Mouse (Mus musculus) liver, embryonic 12.5 days (tissue): ENCODE measurements around the gene Ripor2. TPM values are rescaled to one million over a fixed set of nuclear protein-coding genes. Genes with fewer than 3 reads are reported as not detected.

Source experiments
- ATAC-seq: fragments of 200-750 bp; cut with Nextera tagmentation; 2 replicates; pipeline ENCODE4 v1.8.0; 2017; ENCODE audit warnings: moderate number of reproducible peaks, mild to moderate bottlenecking, moderate library complexity
- H3K27ac ChIP-seq: fragments of 300-500 bp; sonication (generic); 2 replicates; pipeline ENCODE4 v1.5.1; 2016; ENCODE audit warnings: mild to moderate bottlenecking
- H3K27me3 ChIP-seq: fragments of 300-500 bp; sonication (generic); replicated peaks from 2 replicates; pipeline ENCODE4 v1.6.1; 2016; ENCODE audit warnings: mild to moderate bottlenecking, moderate library complexity
- H3K36me3 ChIP-seq: fragments of 300-500 bp; sonication (generic); 2 replicates; pipeline ENCODE4 v1.6.1; 2016; ENCODE audit warnings: mild to moderate bottlenecking, moderate library complexity
- H3K4me1 ChIP-seq: fragments of 300-500 bp; sonication (generic); 2 replicates; pipeline ENCODE4 v1.6.1; 2016
- H3K4me2 ChIP-seq: fragments of 300-500 bp; sonication (generic); 2 replicates; pipeline ENCODE4 v1.6.1; 2016; ENCODE audit warnings: mild to moderate bottlenecking, moderate library complexity
- H3K4me3 ChIP-seq: fragments of 300-500 bp; sonication (generic); 2 replicates; pipeline ENCODE4 v1.5.1; 2016; ENCODE audit warnings: mild to moderate bottlenecking, moderate library complexity
- H3K9ac ChIP-seq: fragments of 300-500 bp; sonication (generic); 2 replicates; pipeline ENCODE4 v1.6.1; 2016; ENCODE audit warnings: mild to moderate bottlenecking, moderate library complexity
- H3K9me3 ChIP-seq: fragments of 300-500 bp; sonication (generic); replicated peaks from 2 replicates; pipeline ENCODE4 v1.6.1; 2016; ENCODE audit warnings: mild to moderate bottlenecking, moderate library complexity
- WGBS: fragments of 180-500 bp; shearing (Covaris S2); methylation state at CpG from one replicate; pipeline ENCODE4 v1.1.7; 2016; ENCODE audit not compliant: insufficient replicate concordance; 5-methylcytosine and 5-hydroxymethylcytosine counted together
- polyA plus RNA-seq: library from polyadenylated mRNA; unstranded; fragments of >200 nt; fragmentation: Nextera tagmentation; extraction: Ambion mirVana; gene quantifications from 2 replicates; pipeline ENCODE4 v1.2.1, GENCODE M21; 2016

Ripor2 gene
- polyA plus RNA-seq, 1 experiment from 2014 or later = 8.3 TPM

GRCm38 (mm10) chr13:24640836-24641385, 58.9 kb downstream of the Ripor2 start:
- Histone ChIP-seq H3K4me3 (no peak overlapping the region), H3K27ac (no peak overlapping the region), H3K9ac (no peak overlapping the region), H3K36me3 (no peaks in the 10 kb centered on the region), H3K4me2 (no peak overlapping the region), H3K4me1 (peaks cover 47% of the 10 kb centered on the region), H3K9me3 (no peaks in the 10 kb centered on the region), H3K27me3 (peaks cover 48% of the 10 kb centered on the region)
- 63% methylated on average over 3 of the region's 3 CpGs for WGBS
- no peak for ATAC-seq

GRCm38 (mm10) chr13:24641491-24642430, 59.8 kb downstream of the Ripor2 start:
- Histone ChIP-seq H3K36me3 (no peaks in the 10 kb centered on the region), H3K27ac (no peak overlapping the region; the same call in 1 of the 2 replicates), H3K27me3 (peaks cover 40% of the 10 kb centered on the region), H3K9me3 (no peaks in the 10 kb centered on the region), H3K9ac (no peak overlapping the region), H3K4me3 (no peak overlapping the region), H3K4me1 (peaks cover 44% of the 10 kb centered on the region), H3K4me2 (peak overlapping the region; percentile 4; the same call in 1 of the 2 replicates)
- no peak for ATAC-seq
- 22% methylated on average over 7 of the region's 7 CpGs for WGBS

GRCm38 (mm10) chr13:24645146-24645545, 63.2 kb downstream of the Ripor2 start:
- WGBS = 69% methylated on average over 3 of the region's 3 CpGs
- H3K9me3 ChIP-seq = no peaks in the 10 kb centered on the region
- no peak overlapping the region for H3K4me3 ChIP-seq
- no peak overlapping the region for H3K9ac ChIP-seq
- H3K4me2 ChIP-seq = no peak overlapping the region
- no peak for ATAC-seq
- H3K27me3 ChIP-seq = peaks cover 6% of the 10 kb centered on the region
- H3K27ac ChIP-seq = no peak overlapping the region
- H3K4me1 ChIP-seq = peaks cover 20% of the 10 kb centered on the region
- no peaks in the 10 kb centered on the region for H3K36me3 ChIP-seq

DNA sequence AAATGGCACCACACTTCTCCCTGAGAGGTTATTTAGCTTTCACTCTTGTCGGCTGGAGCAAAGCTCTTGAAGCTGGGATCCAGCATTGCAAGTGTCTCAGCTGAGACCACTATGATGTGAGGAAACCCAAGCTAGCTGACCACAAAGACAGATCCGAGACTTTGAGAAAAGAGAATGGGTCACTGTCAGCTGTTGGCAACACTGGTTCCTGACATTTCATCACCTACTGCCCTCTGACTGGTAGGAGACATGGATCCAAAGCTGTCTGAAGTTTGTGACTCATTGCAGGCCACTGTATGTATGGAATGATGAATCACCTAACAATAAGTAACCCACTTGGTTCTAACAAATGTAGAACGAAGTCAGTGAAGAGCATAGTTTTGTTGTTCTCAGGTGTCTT, 64.3 kb downstream of the Ripor2 start:
- Histone ChIP-seq H3K9me3 (no peaks in the 10 kb centered on the region), H3K4me2 (no peak overlapping the region), H3K27ac (no peak overlapping the region), H3K36me3 (no peaks in the 10 kb centered on the region), H3K4me1 (peaks cover 9% of the 10 kb centered on the region), H3K9ac (no peak overlapping the region), H3K27me3 (no peaks in the 10 kb centered on the region), H3K4me3 (no peak overlapping the region)
- ATAC-seq = no peak
- 60% methylated on average over 3 of the region's 3 CpGs for WGBS

GRCm38 (mm10) chr13:24647444-24647843, 65.5 kb downstream of the Ripor2 start:
- no peaks in the 10 kb centered on the region for H3K4me1 ChIP-seq
- no peaks in the 10 kb centered on the region for H3K36me3 ChIP-seq
- no peak overlapping the region for H3K27ac ChIP-seq
- H3K4me3 ChIP-seq = no peak overlapping the region
- no peak overlapping the region for H3K9ac ChIP-seq
- 60% methylated on average over 2 of the region's 2 CpGs for WGBS
- H3K27me3 ChIP-seq = no peaks in the 10 kb centered on the region
- no peaks in the 10 kb centered on the region for H3K9me3 ChIP-seq
- H3K4me2 ChIP-seq = no peak overlapping the region
- no peak for ATAC-seq

GRCm38 (mm10) chr13:24648027-24648426, 66.0 kb downstream of the Ripor2 start:
- Histone ChIP-seq H3K4me1 (no peaks in the 10 kb centered on the region), H3K27ac (no peak overlapping the region), H3K4me2 (no peak overlapping the region), H3K27me3 (no peaks in the 10 kb centered on the region), H3K9me3 (no peaks in the 10 kb centered on the region), H3K36me3 (no peaks in the 10 kb centered on the region), H3K4me3 (no peak overlapping the region), H3K9ac (no peak overlapping the region)
- WGBS = 33% methylated on average over 5 of the region's 5 CpGs
- no peak for ATAC-seq

DNA sequence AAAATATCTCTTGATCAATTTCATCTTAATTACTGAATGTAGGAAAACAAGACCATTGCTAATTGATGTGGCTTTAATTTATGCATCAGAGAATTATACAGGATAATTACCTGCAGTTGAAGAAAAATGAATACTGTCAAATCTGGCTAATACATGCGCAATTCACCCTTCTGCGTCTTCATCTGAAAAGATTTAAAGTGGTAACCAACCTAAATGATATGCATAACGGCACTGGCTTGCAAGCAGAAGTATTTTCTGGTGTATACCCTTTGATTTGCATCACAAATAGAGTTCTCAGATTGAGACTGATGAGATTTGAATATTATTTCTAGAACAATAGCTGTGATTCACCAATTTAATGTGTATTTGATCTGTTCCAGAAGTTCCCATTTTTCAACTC, 66.7 kb downstream of the Ripor2 start:
- H3K27ac ChIP-seq = no peak overlapping the region
- no peaks in the 10 kb centered on the region for H3K4me1 ChIP-seq
- ATAC-seq = no peak
- no peaks in the 10 kb centered on the region for H3K9me3 ChIP-seq
- no peaks in the 10 kb centered on the region for H3K27me3 ChIP-seq
- no peak overlapping the region for H3K9ac ChIP-seq
- WGBS = 78% methylated on average over 3 of the region's 3 CpGs
- no peak overlapping the region for H3K4me3 ChIP-seq
- no peaks in the 10 kb centered on the region for H3K36me3 ChIP-seq
- no peak overlapping the region for H3K4me2 ChIP-seq

- H3K9ac ChIP-seq = no peak overlapping the region
- WGBS = 62% methylated on average over 2 of the region's 2 CpGs
These were observed 67.1 kb downstream of the Ripor2 start for GRCm38 (mm10) chr13:24649099-24649498.

GRCm38 (mm10) chr13:24651018-24651417, 69.0 kb downstream of the Ripor2 start:
- ATAC-seq = no peak
- Histone ChIP-seq H3K27me3 (no peaks in the 10 kb centered on the region), H3K4me1 (peaks cover 13% of the 10 kb centered on the region), H3K27ac (no peak overlapping the region), H3K9me3 (no peaks in the 10 kb centered on the region), H3K36me3 (no peaks in the 10 kb centered on the region), H3K4me3 (no peak overlapping the region), H3K4me2 (no peak overlapping the region), H3K9ac (no peak overlapping the region)
- 75% methylated on average over 3 of the region's 3 CpGs for WGBS

More at GRCm38 (mm10) chr13:24649099-24649498, 67.1 kb downstream of the Ripor2 start:
- Histone ChIP-seq H3K27me3 (no peaks in the 10 kb centered on the region), H3K4me1 (no peaks in the 10 kb centered on the region), H3K9me3 (no peaks in the 10 kb centered on the region), H3K4me2 (no peak overlapping the region), H3K36me3 (no peaks in the 10 kb centered on the region), H3K27ac (no peak overlapping the region), H3K4me3 (no peak overlapping the region)
- no peak for ATAC-seq

GRCm38 (mm10) chr13:24654919-24655635, 73.1 kb downstream of the Ripor2 start:
- no peaks in the 10 kb centered on the region for H3K36me3 ChIP-seq
- H3K4me1 ChIP-seq = peaks cover 13% of the 10 kb centered on the region
- H3K9me3 ChIP-seq = no peaks in the 10 kb centered on the region
- H3K27me3 ChIP-seq = no peaks in the 10 kb centered on the region
- no peak overlapping the region for H3K27ac ChIP-seq
- H3K9ac ChIP-seq = no peak overlapping the region
- H3K4me2 ChIP-seq = no peak overlapping the region
- 57% methylated on average over 12 of the region's 12 CpGs for WGBS
- H3K4me3 ChIP-seq = no peak overlapping the region
- no peak for ATAC-seq

DNA sequence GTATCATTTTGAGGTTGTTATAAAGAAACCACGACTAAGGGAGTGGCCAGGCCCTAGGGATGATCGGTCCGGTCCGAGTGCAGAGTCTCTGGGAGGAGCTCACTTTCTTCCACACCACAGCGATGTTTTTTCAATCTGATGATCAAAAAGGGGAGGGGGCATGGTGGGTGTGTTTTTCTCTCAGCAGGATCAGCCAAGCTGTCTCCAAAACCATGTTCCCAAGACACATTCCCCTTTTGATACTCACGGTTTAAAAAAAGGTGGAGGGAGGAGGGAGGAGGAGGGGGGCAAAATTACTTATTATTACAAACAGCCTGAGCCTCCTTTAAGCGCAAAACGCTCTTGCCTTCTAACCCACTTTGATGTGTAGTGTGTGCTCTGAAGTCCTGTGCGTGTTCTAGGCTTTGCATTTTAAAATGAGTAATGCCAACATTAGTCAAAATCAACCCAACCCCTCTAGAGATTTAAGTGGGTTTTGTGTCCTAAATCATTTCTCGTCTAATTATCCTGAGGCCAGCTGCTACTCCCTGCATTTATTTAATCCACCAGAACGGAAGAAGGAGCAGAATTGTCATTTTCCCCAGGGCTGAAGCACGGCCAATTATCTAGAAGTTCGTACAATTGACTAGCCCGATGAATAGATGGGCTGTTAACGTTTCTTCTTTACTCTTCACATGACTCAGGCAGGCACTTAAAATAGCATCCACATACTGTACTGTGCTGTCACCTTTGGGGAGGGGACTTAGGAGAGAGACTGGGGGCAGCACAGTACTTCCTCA, 74.9 kb downstream of the Ripor2 start:
- Histone ChIP-seq H3K9me3 (no peaks in the 10 kb centered on the region), H3K4me2 (no peak overlapping the region), H3K36me3 (no peaks in the 10 kb centered on the region), H3K27me3 (no peaks in the 10 kb centered on the region), H3K9ac (no peak overlapping the region), H3K4me3 (no peak overlapping the region), H3K4me1 (peaks cover 13% of the 10 kb centered on the region), H3K27ac (no peak overlapping the region)
- WGBS = 59% methylated on average over 15 of the region's 15 CpGs
- ATAC-seq = no peak
